Mouse (Mus musculus): ENCODE results near the gene Vps13d.

Vps13d gene

DNA sequence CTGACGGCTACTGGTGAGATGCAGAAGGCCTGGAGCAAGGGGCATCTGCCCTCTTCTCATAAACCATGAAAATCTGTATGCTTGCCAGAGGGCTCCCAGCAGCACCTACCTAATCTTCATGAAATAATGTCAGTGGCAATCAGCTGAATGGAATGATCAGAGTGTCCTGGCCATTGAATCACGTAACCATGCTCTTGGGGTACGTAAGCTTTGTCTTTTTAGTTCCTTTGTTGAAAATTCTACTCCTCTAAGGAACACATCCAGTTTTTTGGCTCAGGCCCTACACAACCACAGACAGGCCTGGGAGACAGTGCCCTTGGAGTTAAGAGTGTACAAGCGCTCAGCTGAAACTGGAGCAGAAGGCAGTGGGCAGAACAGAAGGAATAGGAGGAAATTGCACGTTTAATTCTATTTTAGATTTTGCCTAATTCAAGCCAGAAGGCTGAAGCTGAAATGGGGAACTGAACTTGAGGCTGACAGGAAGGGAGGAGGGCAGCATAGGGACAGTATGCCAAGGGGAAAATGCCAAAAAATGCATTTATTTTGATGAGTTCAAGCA is 98.2 kb downstream of the Vps13d start:
- TF ChIP-seq GATA4 (IDR thresholded peaks at IDR 0.05; ENCODE audit: insufficient replicate concordance, low read length): no peak

DNA sequence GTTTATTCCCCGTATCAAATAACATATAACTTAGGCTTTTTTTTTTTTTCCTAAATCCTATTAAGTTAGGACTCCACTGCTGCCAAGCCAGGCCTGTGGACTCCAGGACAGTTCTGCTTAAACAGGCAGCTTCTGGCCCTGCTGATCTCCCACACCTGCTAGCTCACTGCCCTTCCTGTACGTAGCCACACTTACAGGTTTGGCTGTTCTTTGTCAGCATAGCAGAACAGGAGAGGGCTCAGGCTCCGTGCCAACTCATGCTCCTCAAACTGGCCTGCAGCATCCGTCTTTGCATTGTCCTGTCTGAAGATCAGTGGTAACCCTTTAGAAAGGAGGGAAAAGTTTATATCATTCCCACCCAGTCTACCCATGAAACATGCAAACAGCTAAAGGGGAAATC is 108.3 kb downstream of the Vps13d start:
- no peak for TF ChIP-seq GATA4 (IDR thresholded peaks at IDR 0.05; ENCODE audit: insufficient replicate concordance, low read length)

DNA sequence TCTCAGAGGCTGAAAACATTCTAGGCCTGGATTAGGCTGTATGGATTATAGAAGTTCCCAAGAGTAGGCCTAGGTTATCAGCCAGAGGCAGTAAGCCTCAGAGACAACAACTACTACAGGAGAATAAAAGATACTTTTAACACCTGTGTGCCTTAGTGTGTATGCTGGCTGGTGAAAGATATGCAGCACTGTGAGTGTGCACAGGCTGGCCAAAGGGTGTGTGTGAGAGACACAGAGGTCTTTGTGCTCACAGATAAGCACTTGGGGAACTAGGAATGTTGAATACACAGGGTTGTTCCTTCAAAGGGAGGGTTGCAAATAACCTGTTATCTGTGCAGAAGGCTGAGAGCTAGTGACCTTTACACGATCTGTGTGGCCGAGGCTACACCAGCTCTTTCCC is 115.5 kb downstream of the Vps13d start:
- TF ChIP-seq GATA4 (IDR thresholded peaks at IDR 0.05; ENCODE audit: insufficient replicate concordance, low read length): no peak

DNA sequence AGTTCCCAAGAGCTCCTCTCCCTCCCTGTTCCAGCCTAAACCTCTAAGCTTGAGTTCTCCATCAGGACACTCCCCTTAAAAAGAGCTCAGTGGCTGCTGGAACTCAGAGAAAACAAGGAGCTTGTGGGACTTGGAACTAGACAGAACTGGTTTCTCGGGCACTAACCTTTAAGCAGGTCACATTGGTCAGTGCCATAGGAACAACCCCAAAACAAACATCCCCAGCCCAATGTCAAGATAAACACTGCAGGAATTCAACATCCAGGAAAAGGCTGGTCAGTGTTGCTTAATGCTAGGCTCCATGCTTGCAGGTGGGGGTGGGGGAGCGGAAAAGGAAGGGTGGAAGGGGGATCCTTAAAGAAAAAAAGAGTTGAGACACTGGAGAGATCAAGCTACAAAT is 120.5 kb downstream of the Vps13d start:
- TF ChIP-seq GATA4 (IDR thresholded peaks at IDR 0.05; ENCODE audit: insufficient replicate concordance, low read length): peak; percentile 22; the same call in 1 of the 2 replicates

DNA sequence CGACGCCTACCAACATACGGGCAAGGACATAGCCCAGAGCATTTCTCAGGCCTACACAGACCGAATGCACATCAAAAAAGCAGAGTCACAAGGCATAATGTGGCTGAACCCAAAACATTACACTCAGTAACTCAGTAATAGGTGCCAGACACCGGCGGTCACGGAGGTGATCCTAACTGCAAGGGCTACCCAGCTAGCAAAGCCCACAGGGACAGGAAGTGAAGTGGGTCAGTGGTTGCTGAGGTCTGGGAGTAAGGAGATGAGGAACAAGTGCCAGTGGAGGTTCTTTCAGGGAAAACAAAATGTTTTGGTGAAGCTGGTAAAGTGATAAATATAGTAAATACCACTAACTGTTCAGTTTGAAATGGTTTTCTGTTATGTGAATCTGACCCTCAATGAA is 121.1 kb downstream of the Vps13d start:
- no peak for TF ChIP-seq GATA4 (IDR thresholded peaks at IDR 0.05; ENCODE audit: insufficient replicate concordance, low read length)

DNA sequence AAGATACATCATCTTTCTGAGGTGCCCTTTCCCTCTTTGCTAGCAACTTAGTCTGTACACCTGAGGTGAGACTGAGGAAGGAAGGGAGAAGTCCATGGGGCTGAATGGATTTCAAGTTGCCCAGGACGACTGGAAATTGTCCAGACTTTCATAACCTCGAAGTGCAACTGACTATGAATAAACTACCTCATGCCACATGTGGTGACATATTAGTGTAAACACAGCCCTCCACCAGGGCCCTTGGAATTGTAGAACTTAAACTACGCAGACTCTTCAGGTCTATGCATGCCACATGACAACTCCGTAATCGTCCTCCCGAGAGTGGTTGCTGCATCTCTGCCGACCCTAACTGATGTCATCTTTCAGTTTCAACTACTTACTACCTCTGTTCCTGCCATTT is 122.9 kb downstream of the Vps13d start:
- TF ChIP-seq GATA4 (IDR thresholded peaks at IDR 0.05; ENCODE audit: insufficient replicate concordance, low read length): no peak

DNA sequence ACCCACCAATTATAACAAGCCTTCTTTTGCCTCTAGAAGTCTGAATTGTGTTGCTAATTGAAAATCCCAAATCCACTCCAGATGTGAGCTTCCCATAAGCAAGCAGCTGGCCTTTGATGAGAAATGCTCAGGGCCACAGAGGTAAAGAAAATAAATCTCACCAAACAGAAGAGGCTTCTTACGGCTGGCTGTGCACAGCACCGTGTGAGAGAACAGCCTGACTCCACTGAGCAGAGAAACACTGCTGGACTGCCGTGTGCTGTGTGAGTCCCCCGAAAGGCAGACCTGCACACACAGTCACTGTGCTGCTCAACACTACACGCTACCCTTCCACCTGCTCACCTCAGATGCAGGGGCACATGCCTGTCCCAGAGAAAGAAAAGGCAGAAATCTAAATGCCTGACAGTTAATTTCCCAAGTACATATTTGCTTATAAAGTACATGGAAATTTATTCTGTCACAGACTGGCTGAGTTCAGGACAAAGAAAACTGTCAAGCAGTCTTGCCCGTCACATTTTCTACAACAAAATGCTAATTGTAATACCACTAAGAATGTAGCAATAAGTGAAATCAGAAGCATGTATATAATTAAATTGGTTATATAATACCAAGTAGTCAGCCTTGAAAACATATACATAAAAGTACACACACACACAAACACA is 127.7 kb downstream of the Vps13d start:
- no peak for TF ChIP-seq GATA4 (IDR thresholded peaks at IDR 0.05; ENCODE audit: insufficient replicate concordance, low read length)

DNA sequence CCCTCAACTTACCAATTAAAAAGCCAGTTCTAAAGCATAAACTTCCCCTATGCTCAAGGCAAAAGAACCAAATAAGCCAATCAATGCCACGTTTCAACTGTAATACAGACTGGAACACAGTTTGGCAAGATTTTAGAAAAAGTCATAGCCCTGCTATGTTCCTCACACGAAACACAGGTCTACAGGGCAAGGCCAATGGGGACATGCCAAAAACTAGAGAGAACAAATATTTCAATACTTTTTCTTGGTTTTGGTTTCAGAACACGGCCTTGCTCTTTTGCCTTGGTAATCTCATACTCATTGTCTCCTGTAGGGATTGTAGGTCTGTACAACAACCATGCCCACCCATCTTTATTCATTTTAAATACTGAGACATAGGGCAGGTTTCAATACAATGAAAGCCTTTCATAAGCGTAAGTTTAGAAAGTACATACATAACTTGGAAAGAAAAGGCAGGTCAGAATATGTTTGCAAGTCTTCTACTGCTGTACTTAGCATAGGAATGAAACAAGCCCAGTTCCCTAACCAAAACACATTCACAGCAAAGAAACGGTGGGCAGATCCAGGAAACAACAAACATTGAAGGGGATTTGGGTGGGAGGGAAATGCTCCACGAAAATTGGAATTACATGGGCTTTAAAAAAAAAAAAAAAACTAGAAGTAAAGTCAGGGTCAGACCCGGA is 128.3 kb downstream of the Vps13d start:
- no peak for TF ChIP-seq GATA4 (IDR thresholded peaks at IDR 0.05; ENCODE audit: insufficient replicate concordance, low read length)

DNA sequence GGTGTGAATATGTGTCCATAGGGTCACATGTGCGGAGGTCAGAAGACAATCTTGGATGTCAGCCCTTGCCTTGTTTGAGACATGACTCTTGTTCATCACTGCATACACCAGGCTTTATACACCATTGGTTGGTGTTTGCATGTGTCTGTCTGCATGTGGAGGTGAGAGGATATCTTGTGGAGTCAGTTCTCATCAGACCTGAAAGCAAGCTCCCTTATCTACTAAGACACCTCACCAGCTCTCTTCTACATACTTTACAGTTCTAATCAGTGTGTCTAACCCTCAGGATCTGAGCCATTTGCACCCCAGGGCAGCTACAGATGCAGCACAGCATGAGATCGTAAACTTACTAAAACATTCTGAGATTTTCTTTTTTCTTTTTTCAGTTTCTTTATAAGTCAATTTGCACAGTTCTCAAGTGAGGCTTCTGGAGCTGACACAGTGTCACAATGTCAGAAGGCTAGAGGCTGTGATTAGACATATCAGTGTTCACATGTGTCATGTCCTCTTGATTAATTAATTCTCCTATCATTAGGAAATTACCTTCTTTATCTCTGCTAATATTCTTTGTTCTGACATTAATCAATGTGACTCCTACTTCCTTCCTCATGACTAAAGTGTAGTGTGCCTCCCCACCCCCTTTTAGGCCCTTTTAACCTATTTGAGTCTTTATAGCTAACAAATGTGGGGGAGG is 135.9 kb downstream of the Vps13d start:
- TF ChIP-seq GATA4 (IDR thresholded peaks at IDR 0.05; ENCODE audit: insufficient replicate concordance, low read length): peak; percentile 94

DNA sequence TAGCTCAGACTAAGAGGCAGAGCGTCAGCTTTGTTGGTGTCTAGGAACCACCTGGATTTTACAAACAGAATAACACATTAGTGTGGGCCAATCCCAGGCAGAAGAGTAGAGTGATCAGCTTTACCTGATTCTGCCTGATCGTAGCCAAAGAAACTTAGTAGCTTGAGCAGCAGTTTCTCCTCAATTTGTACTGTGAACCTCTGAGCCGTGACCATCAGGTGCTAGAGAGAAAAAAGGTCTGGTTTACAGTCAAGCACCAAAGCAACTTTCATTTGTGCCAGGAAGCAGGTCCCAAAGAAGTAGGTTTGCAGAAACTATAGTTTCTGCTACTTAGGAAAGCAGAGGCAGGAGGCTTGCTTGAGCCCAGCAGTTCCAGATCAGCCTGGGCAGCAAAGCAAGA is 138.5 kb downstream of the Vps13d start:
- no peak for TF ChIP-seq GATA4 (IDR thresholded peaks at IDR 0.05; ENCODE audit: insufficient replicate concordance, low read length)

DNA sequence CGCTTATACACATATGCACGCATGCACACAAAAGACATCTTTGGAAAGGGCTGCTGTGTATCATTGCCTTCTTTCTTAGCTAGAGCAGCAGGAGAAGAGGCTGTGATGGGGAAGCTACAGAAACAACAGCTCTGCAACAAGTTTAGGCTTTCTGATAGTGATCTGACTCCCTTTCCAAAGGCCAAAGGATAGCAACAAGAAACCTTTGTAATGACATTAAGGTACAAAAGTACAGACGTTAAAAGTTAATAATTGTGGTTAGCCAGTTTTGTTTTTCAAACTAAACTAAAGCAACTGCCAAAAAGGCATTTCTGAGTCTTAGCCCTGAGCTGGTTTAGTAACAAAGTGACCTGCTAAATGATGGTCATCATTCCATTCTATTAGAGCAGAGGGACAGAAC is 139.0 kb downstream of the Vps13d start:
- TF ChIP-seq GATA4 (IDR thresholded peaks at IDR 0.05; ENCODE audit: insufficient replicate concordance, low read length): peak; percentile 65; the same call in 1 of the 2 replicates

DNA sequence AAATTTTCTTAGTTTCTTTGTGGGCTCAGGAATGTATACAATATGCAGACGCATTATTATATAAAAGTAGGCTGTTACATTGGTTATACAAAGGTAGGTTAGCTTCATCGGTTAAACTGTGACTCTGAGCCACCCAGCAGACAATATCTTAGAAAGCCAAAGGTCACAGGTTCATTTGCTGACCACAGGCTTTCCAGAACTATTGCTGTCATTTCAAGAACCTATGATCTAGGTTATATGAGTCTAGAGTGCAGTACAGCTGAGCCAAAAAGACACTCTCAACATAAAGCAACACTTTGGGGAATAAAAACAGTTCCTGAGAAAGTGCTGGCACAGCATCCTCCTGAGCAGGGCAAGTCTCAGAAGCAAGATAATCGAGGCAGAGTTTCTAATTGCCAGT is 140.4 kb downstream of the Vps13d start:
- TF ChIP-seq GATA4 (IDR thresholded peaks at IDR 0.05; ENCODE audit: insufficient replicate concordance, low read length): no peak

DNA sequence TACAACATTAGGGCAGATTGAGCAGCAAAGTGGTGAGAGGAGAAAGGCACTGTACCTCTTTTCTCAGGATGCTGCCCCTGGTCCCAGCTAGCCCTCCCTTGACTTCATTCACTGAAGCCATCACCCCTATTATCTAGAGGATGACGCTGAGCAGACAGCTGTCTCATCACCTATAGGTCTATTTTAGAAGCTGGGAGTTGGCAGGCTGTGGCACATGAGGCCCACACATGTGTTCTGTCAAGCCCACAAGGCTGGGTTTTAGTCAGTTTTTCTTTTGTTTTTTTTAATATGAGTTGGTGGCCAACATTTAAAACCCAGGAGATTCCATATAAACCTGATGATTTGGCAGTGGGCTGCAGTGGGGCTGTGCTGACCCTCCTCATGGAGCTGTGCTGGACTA is 142.1 kb downstream of the Vps13d start:
- no peak for TF ChIP-seq GATA4 (IDR thresholded peaks at IDR 0.05; ENCODE audit: insufficient replicate concordance, low read length)

DNA sequence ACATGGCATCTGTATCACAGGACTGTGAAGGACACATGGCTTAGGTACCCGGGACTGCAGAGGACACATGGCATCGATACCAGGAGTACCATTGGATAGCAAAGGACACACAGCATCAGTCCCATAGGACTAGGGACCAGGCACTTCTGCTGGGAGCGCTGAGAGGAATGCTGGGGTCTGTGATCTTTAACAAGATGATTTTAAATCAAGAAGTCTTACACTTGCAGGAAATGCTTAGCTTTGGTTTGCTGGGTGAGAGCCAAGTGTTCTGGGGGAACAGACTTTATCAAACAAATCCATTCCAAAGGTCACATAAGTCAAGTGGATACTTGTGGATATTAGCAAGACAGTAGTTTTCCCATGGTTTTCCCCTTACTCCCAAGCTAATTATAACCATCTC is 142.5 kb downstream of the Vps13d start:
- TF ChIP-seq GATA4 (IDR thresholded peaks at IDR 0.05; ENCODE audit: insufficient replicate concordance, low read length): 0 out of 2 replicates have a peak, but pooled peaks have one; percentile 21

DNA sequence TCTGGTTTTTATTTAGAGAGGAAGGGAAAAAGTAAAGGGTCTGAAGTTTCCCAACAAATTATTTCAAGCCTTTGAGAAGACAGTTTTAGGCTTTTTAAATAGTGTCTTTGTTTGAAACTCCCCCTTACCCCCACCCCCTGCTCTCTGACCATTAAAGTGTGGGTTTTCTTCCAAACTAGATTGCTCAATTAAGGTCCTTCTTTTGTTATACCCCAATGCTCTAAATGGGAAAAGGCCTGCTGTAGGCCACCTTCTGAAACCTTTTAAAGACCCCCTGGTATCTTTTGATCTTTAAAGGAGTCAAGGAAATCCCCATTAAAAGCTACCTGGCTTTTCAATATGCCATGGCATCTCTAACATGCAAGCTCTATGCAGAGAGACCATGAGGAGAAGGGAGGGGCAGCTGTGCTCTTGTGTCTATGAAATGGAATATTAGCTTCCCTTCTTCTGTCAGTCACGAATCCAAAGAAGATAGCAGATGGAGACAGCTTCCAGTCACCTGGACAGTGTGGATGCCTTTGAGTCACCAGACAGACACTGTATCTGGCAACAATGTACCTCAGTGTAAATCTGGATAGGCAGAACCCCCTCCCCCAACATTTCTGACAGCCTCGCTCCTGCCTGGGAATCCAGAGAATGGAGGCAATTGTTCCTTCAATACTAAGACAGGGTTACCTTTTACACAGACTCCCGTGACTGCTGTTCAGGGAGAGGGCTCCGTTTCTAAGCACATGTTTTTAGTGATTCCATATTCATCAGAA is 143.4 kb downstream of the Vps13d start:
- no peak for TF ChIP-seq GATA4 (IDR thresholded peaks at IDR 0.05; ENCODE audit: insufficient replicate concordance, low read length)
